Mouse (Mus musculus) heart, embryonic 16.5 days (tissue): ENCODE results near the gene Ubxn1. TPM values are rescaled to one million over a fixed set of nuclear protein-coding genes. Genes with fewer than 3 reads are reported as not detected.

Experiments
- ATAC-seq: fragments of 200-750 bp; cut with Nextera tagmentation; replicated peaks from 2 replicates; pipeline ENCODE4 v1.8.0; 2017; ENCODE audit warnings: moderate number of reproducible peaks; ENCODE audit not compliant: insufficient read depth, low FRiP score; ENCODE audit errors: extremely low read depth
- H3K27ac ChIP-seq: fragments of 300-500 bp; sonication (generic); 2 replicates; pipeline ENCODE4 v1.5.1; 2014; ENCODE audit warnings: mild to moderate bottlenecking, low read length, control low read depth, moderate library complexity
- H3K27me3 ChIP-seq: fragments of 300-500 bp; sonication (generic); 2 replicates; pipeline ENCODE4 v1.6.1; 2014; ENCODE audit warnings: low read length, mixed read lengths; ENCODE audit not compliant: control insufficient read depth, insufficient read depth
- H3K36me3 ChIP-seq: fragments of 300-500 bp; sonication (generic); 2 replicates; pipeline ENCODE4 v1.6.1; 2014; ENCODE audit not compliant: control insufficient read depth, insufficient read depth
- H3K4me1 ChIP-seq: fragments of 300-500 bp; sonication (generic); 2 replicates; pipeline ENCODE4 v1.6.1; 2014; ENCODE audit warnings: low read length, mixed read lengths; ENCODE audit not compliant: control insufficient read depth, insufficient read depth
- H3K4me2 ChIP-seq: fragments of 300-500 bp; sonication (generic); 2 replicates; pipeline ENCODE4 v1.6.1; 2014; ENCODE audit warnings: low read depth, mild to moderate bottlenecking, control low read depth, low read length
- H3K4me3 ChIP-seq: fragments of 300-500 bp; sonication (generic); 2 replicates; pipeline ENCODE4 v1.5.1; 2014; ENCODE audit warnings: mild to moderate bottlenecking, control low read depth, low read length
- H3K9ac ChIP-seq: fragments of 300-500 bp; sonication (generic); 2 replicates; pipeline ENCODE4 v1.6.1; 2014; ENCODE audit warnings: low read length, control low read depth
- H3K9me3 ChIP-seq: fragments of 300-500 bp; sonication (generic); replicated peaks from 2 replicates; pipeline ENCODE4 v1.6.1; 2016; ENCODE audit warnings: low read length; ENCODE audit not compliant: control insufficient read depth
- WGBS: fragments of 180-500 bp; shearing (Covaris S2); extraction: QIAGEN DNeasy Blood & Tissue Kit; methylation state at CpG from one replicate; pipeline ENCODE4 v1.1.7; 2014; 5-methylcytosine and 5-hydroxymethylcytosine counted together
- polyA plus RNA-seq: library from polyadenylated mRNA; unstranded; fragments of >200 nt; fragmentation: Nextera tagmentation; extraction: Ambion mirVana; gene quantifications from 2 replicates; pipeline ENCODE4 v1.2.1, GENCODE M21; 2015

The Ubxn1 gene
- polyA plus RNA-seq, 1 experiment from 2014 or later: 133 TPM

DNA sequence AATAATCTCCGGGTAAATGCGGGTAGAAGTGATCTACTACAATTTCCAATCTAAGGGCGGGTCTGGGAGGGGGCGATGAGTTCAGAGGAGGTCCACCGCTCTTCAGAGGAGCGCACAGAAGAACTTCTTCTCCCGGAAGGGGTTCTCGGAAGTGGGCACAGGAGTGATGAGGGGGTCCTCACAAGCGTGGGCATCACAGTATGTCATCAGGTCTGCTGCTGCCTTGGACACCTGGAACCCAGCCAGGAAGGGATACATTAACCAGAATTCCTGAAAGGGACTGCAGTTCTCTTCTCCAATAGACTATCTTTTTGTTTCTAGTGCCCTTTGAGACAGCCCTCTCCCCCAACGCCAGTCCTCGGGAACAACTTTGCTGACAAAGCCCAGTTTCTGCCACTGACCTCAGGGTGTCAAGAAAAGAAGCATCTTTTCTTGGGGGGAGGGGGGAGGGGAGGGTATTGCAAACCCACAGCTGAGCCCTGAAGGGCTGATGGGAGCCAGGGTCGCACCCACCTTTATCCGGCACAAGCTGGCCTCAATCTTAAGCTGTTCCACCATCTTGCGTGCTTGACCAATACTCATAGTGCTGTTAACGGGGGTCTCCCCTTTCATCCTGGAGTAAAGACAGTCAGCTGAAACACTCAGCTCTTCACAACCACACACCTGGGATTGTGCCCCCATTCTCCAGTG, 33.1 kb upstream of the Ubxn1 start:
- ATAC-seq: peak; percentile 15; the same call in 1 of the 2 replicates
- peaks cover 26% of the 10 kb centered on the region for H3K4me1 ChIP-seq

GRCm38 (mm10) chr19:8839103-8839907, 32.0 kb upstream of the Ubxn1 start, which contains the start of gene Gng3:
TSS of gene Gng3 (minus strand) at chr19:8839194.
- H3K27ac ChIP-seq: peak within 1 kb of the TSS; percentile 98
- H3K4me1 ChIP-seq: peaks cover 26% of the 10 kb centered on the region
- H3K9ac ChIP-seq: peak within 1 kb of the TSS; percentile 86
- no peak for ATAC-seq
- WGBS: 61% methylated on average over 11 of the region's 11 CpGs
- no peaks in the 10 kb centered on the region for H3K9me3 ChIP-seq
- no peaks in the 10 kb centered on the region for H3K27me3 ChIP-seq
- H3K36me3 ChIP-seq: peaks cover 13% of the 10 kb centered on the region
- H3K4me2 ChIP-seq: peak within 1 kb of the TSS; percentile 99
- H3K4me3 ChIP-seq: peak within 1 kb of the TSS; percentile 74

More for the DNA sequence above, 33.1 kb upstream of the Ubxn1 start:
- Histone ChIP-seq H3K4me2 (peak overlapping the region; percentile 99), H3K36me3 (peaks cover 20% of the 10 kb centered on the region), H3K27me3 (no peaks in the 10 kb centered on the region), H3K27ac (peak overlapping the region; percentile 98), H3K9me3 (no peaks in the 10 kb centered on the region), H3K9ac (peak overlapping the region; percentile 86), H3K4me3 (peak overlapping the region; percentile 74)
- 15% methylated on average over 15 of the region's 15 CpGs for WGBS

- Histone ChIP-seq H3K36me3 (peaks cover 6% of the 10 kb centered on the region), H3K9ac (peak overlapping the region; percentile 73), H3K4me1 (peaks cover 26% of the 10 kb centered on the region), H3K27me3 (no peaks in the 10 kb centered on the region), H3K9me3 (no peaks in the 10 kb centered on the region), H3K4me2 (peak overlapping the region; percentile 70), H3K4me3 (peak overlapping the region; percentile 60), H3K27ac (no peak overlapping the region)
- 25% methylated on average over 29 of the region's 29 CpGs for WGBS
- peak; percentile 46 for ATAC-seq
Observed at GRCm38 (mm10) chr19:8839908-8840791, 31.1 kb upstream of the Ubxn1 start.

DNA sequence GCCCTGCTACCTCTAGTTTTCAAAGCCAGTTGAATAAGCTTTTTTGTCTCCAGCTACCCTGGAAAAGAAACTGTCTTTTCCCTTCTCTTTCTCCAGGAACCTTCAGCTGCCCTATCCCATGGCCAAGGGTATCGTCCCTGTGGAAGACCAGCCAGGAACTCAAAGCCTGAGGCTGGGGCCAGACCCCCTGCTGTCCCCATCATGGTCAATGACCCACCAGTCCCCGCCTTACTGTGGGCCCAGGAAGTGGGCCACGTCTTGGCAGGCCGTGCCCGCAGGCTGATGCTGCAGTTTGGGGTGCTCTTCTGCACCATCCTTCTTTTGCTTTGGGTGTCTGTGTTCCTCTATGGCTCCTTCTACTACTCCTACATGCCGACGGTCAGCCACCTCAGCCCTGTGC, 30.3 kb upstream of the Ubxn1 start:
- Histone ChIP-seq H3K27me3 (no peaks in the 10 kb centered on the region), H3K4me3 (peak overlapping the region; percentile 60), H3K9me3 (no peaks in the 10 kb centered on the region), H3K9ac (peak overlapping the region; percentile 73), H3K4me2 (peak overlapping the region; percentile 70), H3K27ac (no peak overlapping the region), H3K36me3 (peaks cover 5% of the 10 kb centered on the region), H3K4me1 (peaks cover 26% of the 10 kb centered on the region)
- no peak for ATAC-seq
- 86% methylated on average over 7 of the region's 7 CpGs for WGBS

- H3K27ac ChIP-seq: no peak overlapping the region
- H3K4me1 ChIP-seq: peaks cover 25% of the 10 kb centered on the region
- no peak overlapping the region for H3K4me3 ChIP-seq
- no peaks in the 10 kb centered on the region for H3K9me3 ChIP-seq
- ATAC-seq: no peak
- no peak overlapping the region for H3K9ac ChIP-seq
- no peaks in the 10 kb centered on the region for H3K27me3 ChIP-seq
- 83% methylated on average over 6 of the region's 6 CpGs for WGBS
- peaks cover 16% of the 10 kb centered on the region for H3K36me3 ChIP-seq
- no peak overlapping the region for H3K4me2 ChIP-seq
Observed at GRCm38 (mm10) chr19:8842961-8843360, 28.3 kb upstream of the Ubxn1 start.

DNA sequence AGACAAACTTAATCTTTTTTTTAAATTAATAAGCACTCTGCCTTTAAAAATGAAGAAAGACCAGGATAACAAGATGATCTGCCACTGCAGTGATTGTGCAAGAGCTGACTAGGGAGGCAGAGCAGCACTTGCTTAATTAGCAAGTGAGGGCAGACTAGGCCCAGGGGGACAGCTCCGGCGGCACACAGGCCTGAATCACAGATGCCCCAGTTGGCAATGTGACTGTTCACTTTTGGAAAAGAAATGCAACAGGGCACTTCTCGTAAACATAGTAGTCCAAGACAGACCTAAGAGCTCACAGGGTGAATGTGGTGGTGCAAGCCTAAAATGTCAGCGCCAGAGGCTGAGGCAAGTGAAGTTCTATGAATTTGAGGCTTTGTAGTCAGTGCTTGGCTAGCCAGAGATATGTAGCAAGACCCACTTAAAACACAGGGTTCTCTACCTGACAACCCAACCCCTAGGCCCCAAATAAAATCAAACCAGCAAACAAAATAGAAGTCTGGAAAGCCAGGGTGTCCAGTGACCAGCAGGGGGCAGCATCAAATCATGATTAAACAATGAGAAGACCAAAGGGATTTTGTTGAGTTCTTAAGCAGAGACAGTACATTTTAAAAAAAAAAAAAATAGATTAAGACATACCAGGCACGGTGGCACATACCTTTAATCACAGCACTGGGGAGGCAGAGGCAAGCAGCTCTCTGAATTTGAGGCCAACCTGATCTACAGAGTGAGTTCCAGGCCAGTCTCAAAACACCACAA, 26.7 kb upstream of the Ubxn1 start:
- no peak overlapping the region for H3K4me2 ChIP-seq
- H3K9me3 ChIP-seq: no peaks in the 10 kb centered on the region

GRCm38 (mm10) chr19:8848356-8848755, 22.9 kb upstream of the Ubxn1 start:
- H3K36me3 ChIP-seq: peaks cover 17% of the 10 kb centered on the region

More for the DNA sequence above, 26.7 kb upstream of the Ubxn1 start:
- peaks cover 10% of the 10 kb centered on the region for H3K4me1 ChIP-seq
- no peak overlapping the region for H3K27ac ChIP-seq
- H3K4me3 ChIP-seq: no peak overlapping the region
- WGBS: 61% methylated on average over 5 of the region's 5 CpGs
- H3K36me3 ChIP-seq: peaks cover 20% of the 10 kb centered on the region
- ATAC-seq: no peak
- no peak overlapping the region for H3K9ac ChIP-seq
- no peaks in the 10 kb centered on the region for H3K27me3 ChIP-seq

GRCm38 (mm10) chr19:8850402-8850901, 20.8 kb upstream of the Ubxn1 start, which contains the start of gene Lrrn4cl:
TSS of gene Lrrn4cl (plus strand) at chr19:8850768.
- H3K4me1 ChIP-seq: peaks cover 11% of the 10 kb centered on the region
- peak within 1 kb of the TSS; percentile 43; the same call in 1 of the 2 replicates for H3K4me2 ChIP-seq
- H3K27me3 ChIP-seq: no peaks in the 10 kb centered on the region
- H3K9me3 ChIP-seq: no peaks in the 10 kb centered on the region
- 17% methylated on average over 7 of the region's 7 CpGs for WGBS
- peak within 1 kb of the TSS; percentile 30; the same call in 1 of the 2 replicates for H3K9ac ChIP-seq
- ATAC-seq: peak; percentile 66
- peaks cover 17% of the 10 kb centered on the region for H3K36me3 ChIP-seq
- H3K27ac ChIP-seq: peak within 1 kb of the TSS; percentile 52
- no peak within 1 kb of the TSS for H3K4me3 ChIP-seq

More at GRCm38 (mm10) chr19:8848356-8848755, 22.9 kb upstream of the Ubxn1 start:
- Histone ChIP-seq H3K4me2 (no peak overlapping the region), H3K27ac (no peak overlapping the region), H3K9me3 (no peaks in the 10 kb centered on the region), H3K4me3 (no peak overlapping the region), H3K9ac (no peak overlapping the region), H3K27me3 (no peaks in the 10 kb centered on the region), H3K4me1 (peaks cover 11% of the 10 kb centered on the region)
- ATAC-seq: no peak
- 66% methylated on average over 5 of the region's 5 CpGs for WGBS
